Mouse (Mus musculus) urinary bladder, postnatal 10 days (tissue): ENCODE measurements around the gene Gm14744.
"Not testable (repeated sequence)": the region's sequence is repeated elsewhere in the genome, so short reads cannot be mapped to it uniquely, and the experiment has no call there.

ENCODE experiments used
- DNase-seq: peaks from one replicate; pipeline ENCODE4 v3.0.0; 2022; ENCODE audit warnings: low spot score

Gene Gm14744

DNA sequence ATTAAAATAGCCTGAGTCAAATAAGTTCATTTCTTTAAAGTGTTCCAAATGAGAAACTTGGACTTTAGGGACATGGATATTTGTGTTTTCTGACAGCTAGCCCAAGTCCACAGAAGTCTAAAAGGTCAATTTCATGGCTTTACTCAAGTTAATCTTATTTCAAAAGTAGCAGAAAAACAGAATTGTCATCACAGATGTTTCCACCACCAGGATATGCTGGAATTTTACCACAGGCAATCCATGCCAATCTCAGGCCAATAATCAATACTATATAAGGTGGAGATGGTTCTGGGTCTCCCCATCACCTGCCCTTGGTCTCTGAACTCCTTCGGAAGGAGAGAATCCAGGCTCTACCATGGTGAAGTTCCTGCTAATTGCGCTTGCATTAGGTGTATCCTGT, at the start of gene Gm14744:
Gm14744 (plus strand) TSS at position 301 of the 400 bp plus-strand sequence.
- DNase-seq, result not testable (repeated sequence)

DNA sequence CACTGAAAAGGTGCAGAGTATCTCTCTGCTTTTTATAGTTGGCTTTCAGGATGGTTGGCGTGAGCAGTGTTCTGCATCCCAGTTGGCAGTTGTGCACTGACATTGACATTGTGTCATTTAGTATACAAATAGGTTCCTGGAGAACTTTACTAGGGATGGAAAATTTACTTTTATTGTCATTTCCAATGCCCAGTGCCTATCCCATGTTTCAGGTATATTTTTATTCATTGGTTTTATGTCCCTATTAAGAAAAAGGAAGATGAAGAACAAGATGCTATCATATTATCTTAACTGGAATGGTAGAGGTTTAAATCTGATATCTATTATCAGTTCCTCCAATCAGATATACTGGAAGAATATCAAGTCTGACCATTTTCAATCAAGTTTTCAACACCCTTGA, 11.0 kb upstream of the Gm14744 start, which contains the start of gene Pbsn:
Pbsn (minus strand) TSS at position 101 of the 400 bp plus-strand sequence.
- no peak for DNase-seq

DNA sequence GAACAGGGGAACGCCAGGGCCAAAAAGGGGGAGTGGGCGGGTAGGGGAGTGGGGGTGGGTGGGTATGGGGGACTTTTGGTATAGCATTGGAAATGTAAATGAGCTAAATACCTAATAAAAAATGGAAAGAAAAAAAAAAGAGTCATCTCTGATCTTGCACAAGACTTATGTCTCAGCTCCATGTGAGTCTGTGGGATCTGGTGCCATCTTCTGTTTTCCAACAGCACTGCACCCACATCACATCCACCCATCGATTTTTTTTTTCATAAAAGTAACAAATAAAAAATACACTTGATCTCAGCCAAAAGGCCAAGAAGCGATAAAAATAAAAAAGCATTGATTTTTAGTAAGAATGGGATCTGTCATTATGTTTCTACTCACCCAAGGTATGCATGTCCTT, 15.5 kb downstream of the Gm14744 start:
- DNase-seq, result not testable (repeated sequence)
